In the genomic region with DNA sequence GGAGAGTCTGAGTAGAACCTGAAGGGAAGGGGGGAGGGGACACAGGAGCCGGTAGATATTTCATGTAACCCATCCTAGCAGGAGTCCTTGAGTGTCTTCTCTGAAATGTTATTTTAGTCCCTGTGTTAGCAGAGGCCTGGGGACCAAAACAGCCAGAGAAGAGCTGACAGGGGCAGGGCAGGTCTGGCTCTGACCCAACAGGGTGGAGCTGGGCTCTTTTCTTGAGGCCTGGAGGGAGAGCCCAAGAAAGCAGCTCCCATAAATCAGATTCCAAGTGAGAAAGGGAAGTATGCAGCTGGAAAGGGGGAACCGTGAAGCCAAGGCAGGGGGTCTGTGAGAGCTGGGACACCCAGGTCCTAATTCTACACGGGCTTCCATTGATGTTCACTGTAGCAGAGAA, we compare ENCODE assay signal across 23 mouse cellular contexts. TPM values are rescaled to one million over a fixed set of nuclear protein-coding genes. Genes with fewer than 3 reads are reported as not detected.
A peak's percentile ranks its signal among the peaks of the same experiment; 100 is the strongest.
DNase-seq lines count a peak whose midpoint lies in the region; ATAC-seq and TF ChIP-seq lines count a peak whose summit lies in the region.
"Had no signal": no experiment of that assay in that cellular context is flagged by ENCODE, and none has a peak within 500 bp of the region (broad histone marks: within the 10 kb centered on the region; RNA-seq: fewer than 3 reads in every experiment).

No protein-coding gene starts in this region.

- no peak overlapping the region for H3K4me2 ChIP-seq in hindbrain, embryonic 16.5 days (ENCODE audit: low read length)
- no peak overlapping the region for H3K4me2 ChIP-seq in kidney, postnatal 0 days (ENCODE audit: low read length)
- no peak overlapping the region for H3K4me2 ChIP-seq in midbrain, embryonic 11.5 days
- no peak overlapping the region for H3K4me2 ChIP-seq in midbrain, embryonic 13.5 days (replicated peaks)
- H3K4me2 ChIP-seq: embryonic facial prominence, embryonic 15.5 days; forebrain, embryonic 12.5 days; heart, embryonic 11.5 days; heart, embryonic 15.5 days; hindbrain, embryonic 14.5 days had no signal

- DNase-seq in hindbrain, embryonic 10.5 days (ENCODE audit: low spot score) = no peak
- DNase-seq in kidney, postnatal 0 days (ENCODE audit: low spot score) = peak; percentile 65
- DNase-seq in kidney, adult 8-10 months = no peak
- peak; percentile 71 for DNase-seq in midbrain, embryonic 11.5 days (ENCODE audit: low spot score, missing footprints)
- no peak for DNase-seq in gastrocnemius, adult 8-10 months (ENCODE audit: low spot score in 2 of 2)
- DNase-seq: adrenal gland, adult 8-10 months; cerebellum, adult 11 months; cerebellum, adult 8-10 months; cerebellum, postnatal 14 days; gastrocnemius, postnatal 14 days; heart, adult 2 months; heart, postnatal 14 days had no signal

- peaks cover 84% of the 10 kb centered on the region for H3K27me3 ChIP-seq in hindbrain, embryonic 10.5 days (ENCODE audit: insufficient read depth, poor library complexity, severe bottlenecking)
- no peaks in the 10 kb centered on the region; the same call in 1 of the 2 replicates for H3K27me3 ChIP-seq in hindbrain, embryonic 16.5 days (replicated peaks; ENCODE audit: control insufficient read depth, insufficient read depth, low read length)
- no peaks in the 10 kb centered on the region for H3K27me3 ChIP-seq in kidney, postnatal 0 days (ENCODE audit: insufficient read depth, low read length)
- H3K27me3 ChIP-seq in midbrain, embryonic 11.5 days (ENCODE audit: control insufficient read depth, insufficient read depth, low read length) = no peaks in the 10 kb centered on the region
- no peaks in the 10 kb centered on the region for H3K27me3 ChIP-seq in midbrain, embryonic 13.5 days
- H3K27me3 ChIP-seq: embryonic facial prominence, embryonic 15.5 days; forebrain, embryonic 12.5 days had no signal

- peak overlapping the region; percentile 73 for H3K27ac ChIP-seq in hindbrain, embryonic 10.5 days
- no peak overlapping the region for H3K27ac ChIP-seq in hindbrain, embryonic 16.5 days (ENCODE audit: low read depth, low read length)
- H3K27ac ChIP-seq in kidney, postnatal 0 days = no peak overlapping the region
- H3K27ac ChIP-seq in midbrain, embryonic 11.5 days (ENCODE audit: low read depth, low read length) = no peak overlapping the region
- no peak overlapping the region for H3K27ac ChIP-seq in midbrain, embryonic 13.5 days
- H3K27ac ChIP-seq: embryonic facial prominence, embryonic 15.5 days; forebrain, embryonic 12.5 days; heart, adult 2 months; heart, embryonic 15.5 days; hindbrain, embryonic 14.5 days had no signal

- H3K4me3 ChIP-seq in hindbrain, embryonic 10.5 days = no peak overlapping the region
- no peak overlapping the region for H3K4me3 ChIP-seq in hindbrain, embryonic 16.5 days (ENCODE audit: low read length)
- no peak overlapping the region for H3K4me3 ChIP-seq in kidney, postnatal 0 days (replicated peaks; ENCODE audit: low read depth, low read length)
- H3K4me3 ChIP-seq in midbrain, embryonic 11.5 days (ENCODE audit: low read depth, low read length) = no peak overlapping the region
- no peak overlapping the region for H3K4me3 ChIP-seq in midbrain, embryonic 13.5 days (replicated peaks)
- H3K4me3 ChIP-seq: embryonic facial prominence, embryonic 15.5 days; erythroblast, embryonic 14.5 days; forebrain, embryonic 12.5 days; heart, adult 2 months; heart, embryonic 15.5 days had no signal

- ATAC-seq in hindbrain, embryonic 16.5 days = no peak
- ATAC-seq in kidney, postnatal 0 days (replicated peaks; ENCODE audit: low FRiP score, low read depth) = no peak
- no peak for ATAC-seq in midbrain, embryonic 11.5 days (ENCODE audit: low FRiP score)
- no peak for ATAC-seq in midbrain, embryonic 13.5 days
- ATAC-seq: forebrain, embryonic 16.5 days had no signal

- WGBS in hindbrain, embryonic 10.5 days = 46% methylated on average over 3 of the region's 3 CpGs
- WGBS in hindbrain, embryonic 16.5 days = 27% methylated on average over 3 of the region's 3 CpGs
- 18% methylated on average over 3 of the region's 3 CpGs for WGBS in kidney, postnatal 0 days
- 48% methylated on average over 3 of the region's 3 CpGs for WGBS in midbrain, embryonic 11.5 days
- WGBS in midbrain, embryonic 13.5 days = 58% methylated on average over 3 of the region's 3 CpGs

- no peaks in the 10 kb centered on the region for H3K36me3 ChIP-seq in hindbrain, embryonic 10.5 days
- no peaks in the 10 kb centered on the region for H3K36me3 ChIP-seq in hindbrain, embryonic 16.5 days (ENCODE audit: control insufficient read depth, insufficient read depth, low read length)
- H3K36me3 ChIP-seq in kidney, postnatal 0 days (ENCODE audit: insufficient read depth, low read length) = no peaks in the 10 kb centered on the region
- H3K36me3 ChIP-seq in midbrain, embryonic 11.5 days (ENCODE audit: control insufficient read depth, insufficient read depth, low read length) = no peaks in the 10 kb centered on the region
- H3K36me3 ChIP-seq in midbrain, embryonic 13.5 days = no peaks in the 10 kb centered on the region
- H3K36me3 ChIP-seq: embryonic facial prominence, embryonic 15.5 days; forebrain, embryonic 12.5 days; heart, embryonic 15.5 days had no signal

- TF ChIP-seq CTCF in kidney, postnatal 0 days (IDR thresholded peaks at IDR 0.05; ENCODE audit: low read depth) = no peak

- H3K4me1 ChIP-seq in hindbrain, embryonic 10.5 days (replicated peaks) = peaks cover 50% of the 10 kb centered on the region
- H3K4me1 ChIP-seq in hindbrain, embryonic 16.5 days (ENCODE audit: control insufficient read depth, insufficient read depth, low read depth, low read length) = peaks cover 4% of the 10 kb centered on the region; the same call in 1 of the 2 replicates
- H3K4me1 ChIP-seq in kidney, postnatal 0 days (replicated peaks; ENCODE audit: insufficient read depth, low read length) = no peaks in the 10 kb centered on the region
- peaks cover 13% of the 10 kb centered on the region for H3K4me1 ChIP-seq in midbrain, embryonic 11.5 days (ENCODE audit: control insufficient read depth, insufficient read depth, low read length)
- H3K4me1 ChIP-seq in midbrain, embryonic 13.5 days (replicated peaks) = peaks cover 17% of the 10 kb centered on the region
- H3K4me1 ChIP-seq: heart, embryonic 15.5 days had no signal

- H3K9ac ChIP-seq in hindbrain, embryonic 16.5 days (ENCODE audit: low read depth, low read length) = no peak overlapping the region
- H3K9ac ChIP-seq in kidney, postnatal 0 days (ENCODE audit: low read depth, low read length) = no peak overlapping the region
- no peak overlapping the region for H3K9ac ChIP-seq in midbrain, embryonic 11.5 days (ENCODE audit: low read length)
- H3K9ac ChIP-seq in midbrain, embryonic 13.5 days (replicated peaks) = no peak overlapping the region
- H3K9ac ChIP-seq: embryonic facial prominence, embryonic 15.5 days; forebrain, embryonic 12.5 days; heart, embryonic 15.5 days; hindbrain, embryonic 14.5 days had no signal

- no peaks in the 10 kb centered on the region for H3K9me3 ChIP-seq in hindbrain, embryonic 10.5 days
- no peaks in the 10 kb centered on the region for H3K9me3 ChIP-seq in hindbrain, embryonic 16.5 days (ENCODE audit: control insufficient read depth, low read length)
- H3K9me3 ChIP-seq in kidney, postnatal 0 days (replicated peaks; ENCODE audit: low read length) = no peaks in the 10 kb centered on the region
- H3K9me3 ChIP-seq in midbrain, embryonic 11.5 days (ENCODE audit: control insufficient read depth, low read length) = no peaks in the 10 kb centered on the region
- no peaks in the 10 kb centered on the region for H3K9me3 ChIP-seq in midbrain, embryonic 13.5 days
- H3K9me3 ChIP-seq: embryonic facial prominence, embryonic 15.5 days; forebrain, embryonic 12.5 days; heart, embryonic 15.5 days had no signal

RNA-seq across cellular contexts. Expression of a gene that starts 16.9 kb away (rescaled TPM):
- polyA plus RNA-seq in hindbrain, embryonic 10.5 days (2016; fragmentation: Nextera tagmentation; extraction: Ambion mirVana) = 1.4 and 1.7 TPM in 2 replicates
- 2.9 and 3.3 TPM in 2 replicates for polyA plus RNA-seq in hindbrain, embryonic 16.5 days (2015; fragmentation: Nextera tagmentation; extraction: Ambion mirVana)
- polyA plus RNA-seq in kidney, postnatal 0 days (2015; fragmentation: Nextera tagmentation; extraction: Ambion mirVana) = 0.18 and 0.31 TPM in 2 replicates
- 1.0 and 1.6 TPM in 2 replicates for polyA plus RNA-seq in midbrain, embryonic 11.5 days (2014; fragmentation: Nextera tagmentation; extraction: Ambion mirVana)
- 1.2 and 1.4 TPM in 2 replicates for polyA plus RNA-seq in midbrain, embryonic 13.5 days (2015; fragmentation: Nextera tagmentation; extraction: Ambion mirVana)
- not detected for total RNA-seq in gastrocnemius, adult 8-10 months (2022)
- total RNA-seq: common myeloid progenitor, adult 5-6 weeks; hematopoietic stem cell, adult 5-6 weeks had no signal
- polyA plus RNA-seq: erythroblast, embryonic 14.5 days had no signal

Comparison
In these comparisons a context has a peak if more than half of its experiments do, and no peak if none do; other contexts are left out.
1. DNase-seq: peak in kidney, postnatal 0 days (single experiment) and midbrain, embryonic 11.5 days (single experiment); none in hindbrain, embryonic 10.5 days (single experiment), kidney, adult 8-10 months (0 of 2) and gastrocnemius, adult 8-10 months (0 of 2).